Mouse (Mus musculus) splenic B cell, adult 2 months (primary cell): ENCODE measurements around the gene Hs6st3.

ENCODE experiments used
- DNase-seq: peaks from one replicate; pipeline ENCODE4 v3.0.0-alpha.2; 2011; ENCODE audit warnings: low read depth, low spot score
- H3K27me3 ChIP-seq: 2 replicates; pipeline ENCODE4 v1.6.1; 2012; ENCODE audit warnings: mild to moderate bottlenecking, low read length, moderate library complexity, mixed read lengths; ENCODE audit not compliant: control insufficient read depth, poor library complexity, insufficient read depth, severe bottlenecking
- H3K36me3 ChIP-seq: 2 replicates; pipeline ENCODE4 v1.6.1; 2012; ENCODE audit warnings: mild to moderate bottlenecking, low read length, moderate library complexity, mixed read lengths; ENCODE audit not compliant: control insufficient read depth, poor library complexity, insufficient read depth, severe bottlenecking

Gene Hs6st3

DNA sequence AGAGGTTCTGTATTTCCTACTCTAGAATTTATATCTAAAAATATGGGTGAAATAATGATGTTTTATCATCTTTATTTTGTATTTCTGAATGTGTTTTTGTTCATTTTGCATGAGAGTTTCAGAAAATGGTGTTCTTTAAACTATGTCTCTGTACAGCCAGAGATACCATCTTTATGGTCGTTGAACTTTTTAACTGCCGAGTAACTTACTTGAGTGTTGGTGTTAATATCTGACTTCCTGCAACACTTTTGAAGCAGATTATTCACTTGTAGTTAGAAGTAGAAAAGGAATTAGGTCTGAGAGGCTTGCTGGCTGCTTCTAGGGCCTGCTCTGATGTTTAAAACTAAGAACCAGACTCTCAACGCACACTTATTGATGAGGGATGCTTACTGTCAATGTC, 576.6 kb downstream of the Hs6st3 start:
- DNase-seq: no peak
- no peaks in the 10 kb centered on the region for H3K36me3 ChIP-seq
- H3K27me3 ChIP-seq: no peaks in the 10 kb centered on the region

DNA sequence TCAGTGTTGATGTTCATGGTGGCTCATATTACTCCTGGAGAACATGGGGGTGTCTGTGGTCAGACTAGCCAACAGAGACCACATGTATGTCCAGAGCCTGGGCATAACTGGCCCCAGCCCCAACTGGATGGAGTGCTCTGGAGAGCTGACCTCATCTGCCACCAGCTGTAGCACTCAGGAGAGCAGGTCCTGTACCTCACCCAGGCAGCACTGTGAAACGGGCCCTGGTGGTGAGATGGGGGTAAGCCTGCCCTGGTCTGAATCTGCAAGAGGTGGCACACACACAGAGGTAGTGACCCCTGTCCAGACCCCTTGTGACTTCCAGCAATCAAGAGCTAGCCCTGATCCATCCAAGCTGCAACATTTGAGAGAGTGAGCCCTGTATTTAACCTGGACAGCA, 579.2 kb downstream of the Hs6st3 start:
- Histone ChIP-seq H3K36me3 (no peaks in the 10 kb centered on the region), H3K27me3 (no peaks in the 10 kb centered on the region)
- DNase-seq: no peak

- no peaks in the 10 kb centered on the region for H3K27me3 ChIP-seq
- no peak for DNase-seq
- H3K36me3 ChIP-seq: no peaks in the 10 kb centered on the region
These were observed 587.0 kb downstream of the Hs6st3 start for GRCm38 (mm10) chr14:119725102-119725501.

GRCm38 (mm10) chr14:119731436-119732080, 593.4 kb downstream of the Hs6st3 start:
- no peak for DNase-seq
- no peaks in the 10 kb centered on the region for H3K36me3 ChIP-seq

GRCm38 (mm10) chr14:119732219-119732618, 594.1 kb downstream of the Hs6st3 start:
- no peaks in the 10 kb centered on the region for H3K36me3 ChIP-seq
- H3K27me3 ChIP-seq: no peaks in the 10 kb centered on the region
- DNase-seq: no peak

More at GRCm38 (mm10) chr14:119731436-119732080, 593.4 kb downstream of the Hs6st3 start:
- H3K27me3 ChIP-seq: no peaks in the 10 kb centered on the region

- no peak for DNase-seq
- Histone ChIP-seq H3K27me3 (no peaks in the 10 kb centered on the region), H3K36me3 (no peaks in the 10 kb centered on the region)
These were observed 599.3 kb downstream of the Hs6st3 start for GRCm38 (mm10) chr14:119737408-119737961.

DNA sequence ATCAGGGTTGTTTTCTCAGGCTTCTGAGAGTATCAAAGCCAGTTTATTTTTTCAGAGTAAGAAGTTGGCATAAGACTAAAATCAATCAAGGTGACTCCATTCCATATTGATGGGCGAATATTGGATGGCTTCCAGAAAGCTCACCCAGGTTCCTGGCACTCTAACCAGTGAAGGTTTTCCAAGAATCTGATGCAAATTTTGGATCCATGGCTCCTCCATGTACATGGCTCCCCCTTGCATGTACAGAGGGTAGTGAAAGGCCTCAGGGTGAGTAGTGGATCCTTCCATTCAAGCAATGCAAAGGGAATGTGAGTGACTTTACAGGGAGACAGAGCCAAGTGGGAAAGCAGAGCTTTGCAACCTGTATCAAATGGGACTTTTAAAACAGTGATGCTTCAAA, 603.6 kb downstream of the Hs6st3 start:
- no peak for DNase-seq
- H3K36me3 ChIP-seq: no peaks in the 10 kb centered on the region
- H3K27me3 ChIP-seq: no peaks in the 10 kb centered on the region

DNA sequence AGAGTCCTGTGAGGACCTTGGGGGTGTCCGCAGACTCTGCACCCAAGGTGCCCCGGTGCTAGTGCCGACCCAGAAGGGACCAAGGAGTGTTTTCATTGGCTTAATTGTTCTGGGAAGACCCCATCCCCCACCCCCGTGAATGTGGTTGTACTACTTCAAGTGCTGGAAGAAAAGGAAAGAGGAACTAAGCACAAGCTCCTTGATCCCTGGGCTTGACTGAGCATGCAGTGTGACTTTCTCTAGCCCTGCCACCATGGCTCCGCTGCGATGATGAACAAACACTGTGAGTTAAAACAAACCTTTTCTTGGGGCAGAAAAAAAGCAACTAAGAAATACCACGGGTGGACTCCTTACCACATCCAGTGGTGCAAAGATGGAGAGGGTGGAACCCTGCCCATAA, 623.2 kb downstream of the Hs6st3 start:
- H3K27me3 ChIP-seq: no peaks in the 10 kb centered on the region
- DNase-seq: no peak
- no peaks in the 10 kb centered on the region for H3K36me3 ChIP-seq

- no peak for DNase-seq
- no peaks in the 10 kb centered on the region for H3K27me3 ChIP-seq
- H3K36me3 ChIP-seq: no peaks in the 10 kb centered on the region
These were observed 633.9 kb downstream of the Hs6st3 start for GRCm38 (mm10) chr14:119772040-119772439.

DNA sequence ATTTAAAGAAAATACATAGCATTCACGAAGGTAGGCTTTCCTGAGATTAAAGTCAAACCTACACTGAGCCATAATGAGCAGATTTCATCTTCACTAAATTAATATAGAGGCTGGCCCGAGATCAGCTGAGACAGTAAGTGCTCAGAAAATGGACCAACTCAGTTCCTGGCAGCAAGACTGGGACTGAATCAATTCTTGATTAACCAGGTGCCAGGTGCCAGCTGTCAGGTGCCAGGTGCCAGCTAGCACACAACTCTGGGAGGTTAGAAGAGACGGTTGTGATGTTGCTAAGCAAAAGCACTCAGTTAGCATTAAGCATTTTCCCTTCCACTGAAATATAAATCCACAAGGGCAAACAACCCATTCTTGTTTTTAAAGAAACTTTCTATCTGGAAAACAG, 638.1 kb downstream of the Hs6st3 start:
- Histone ChIP-seq H3K27me3 (no peaks in the 10 kb centered on the region), H3K36me3 (no peaks in the 10 kb centered on the region)
- DNase-seq: no peak

- no peaks in the 10 kb centered on the region for H3K27me3 ChIP-seq
- DNase-seq: no peak
- no peaks in the 10 kb centered on the region for H3K36me3 ChIP-seq
These were observed 641.9 kb downstream of the Hs6st3 start for GRCm38 (mm10) chr14:119779982-119780588.

DNA sequence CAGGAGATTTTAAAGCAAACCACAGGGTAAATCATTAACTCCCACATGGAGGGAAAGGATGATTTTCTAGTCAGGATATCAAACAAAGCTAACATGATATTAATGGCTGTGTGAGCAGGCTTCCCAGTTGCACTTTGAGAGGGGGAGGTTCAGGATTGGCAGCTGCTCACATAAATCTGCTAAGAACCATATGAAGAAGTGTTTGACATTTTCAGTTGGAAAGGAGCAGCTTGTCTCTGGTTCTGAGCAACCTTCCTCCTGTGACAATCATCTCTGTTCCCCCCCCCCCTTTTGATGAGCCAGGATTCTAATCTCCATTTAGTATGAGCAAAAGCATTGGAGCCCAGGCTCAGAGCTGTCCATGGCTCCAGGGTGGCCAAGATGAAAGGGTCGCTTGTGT, 643.0 kb downstream of the Hs6st3 start:
- no peak for DNase-seq
- no peaks in the 10 kb centered on the region for H3K27me3 ChIP-seq
- no peaks in the 10 kb centered on the region for H3K36me3 ChIP-seq

- Histone ChIP-seq H3K27me3 (no peaks in the 10 kb centered on the region), H3K36me3 (no peaks in the 10 kb centered on the region)
- no peak for DNase-seq
These were observed 651.3 kb downstream of the Hs6st3 start for GRCm38 (mm10) chr14:119789457-119789856.

- no peak for DNase-seq
- H3K36me3 ChIP-seq: no peaks in the 10 kb centered on the region
- no peaks in the 10 kb centered on the region for H3K27me3 ChIP-seq
These were observed 659.2 kb downstream of the Hs6st3 start for GRCm38 (mm10) chr14:119797172-119797850.

- DNase-seq: no peak
- H3K36me3 ChIP-seq: no peaks in the 10 kb centered on the region
- no peaks in the 10 kb centered on the region for H3K27me3 ChIP-seq
These were observed 660.4 kb downstream of the Hs6st3 start for GRCm38 (mm10) chr14:119798561-119798960.
